Mouse (Mus musculus) forebrain, embryonic 15.5 days (tissue): Measurements from ENCODE around the gene Gm49318. TPM values are rescaled to one million over a fixed set of nuclear protein-coding genes. Genes with fewer than 3 reads are reported as not detected.
A peak's percentile ranks its signal among the peaks of the same experiment; 100 is the strongest.

Experiments
- ATAC-seq: fragments of 200-750 bp; cut with Nextera tagmentation; replicated peaks from 2 replicates; pipeline ENCODE4 v1.8.0; 2017; ENCODE audit warnings: mild to moderate bottlenecking, moderate TSS enrichment, moderate library complexity
- H3K27ac ChIP-seq: fragments of 300-500 bp; sonication (generic); replicated peaks from 2 replicates; pipeline ENCODE4 v1.5.1; 2015; ENCODE audit warnings: mild to moderate bottlenecking, inconsistent platforms
- H3K27me3 ChIP-seq: fragments of 300-500 bp; sonication (generic); 2 replicates; pipeline ENCODE4 v1.6.1; 2015; ENCODE audit warnings: inconsistent platforms
- H3K36me3 ChIP-seq: fragments of 300-500 bp; sonication (generic); 2 replicates; pipeline ENCODE4 v1.6.1; 2015; ENCODE audit warnings: mild to moderate bottlenecking, inconsistent platforms
- H3K4me1 ChIP-seq: fragments of 300-500 bp; sonication (generic); 2 replicates; pipeline ENCODE4 v1.6.1; 2015; ENCODE audit warnings: inconsistent platforms
- H3K4me2 ChIP-seq: fragments of 300-500 bp; sonication (generic); replicated peaks from 2 replicates; pipeline ENCODE4 v1.6.1; 2015; ENCODE audit warnings: mild to moderate bottlenecking, inconsistent platforms
- H3K4me3 ChIP-seq: fragments of 300-500 bp; sonication (generic); 2 replicates; pipeline ENCODE4 v1.5.1; 2015; ENCODE audit warnings: mild to moderate bottlenecking, inconsistent platforms
- H3K9ac ChIP-seq: fragments of 300-500 bp; sonication (generic); replicated peaks from 2 replicates; pipeline ENCODE4 v1.6.1; 2015; ENCODE audit warnings: mild to moderate bottlenecking, inconsistent platforms
- H3K9me3 ChIP-seq: fragments of 300-500 bp; sonication (generic); 2 replicates; pipeline ENCODE4 v1.6.1; 2016; ENCODE audit warnings: inconsistent platforms
- WGBS: fragments of 180-500 bp; shearing (Covaris S2); methylation state at CpG from one replicate; pipeline ENCODE4 v1.1.7; 2015; ENCODE audit warnings: mixed read lengths; 5-methylcytosine and 5-hydroxymethylcytosine counted together
- polyA plus RNA-seq: library from polyadenylated mRNA; unstranded; fragments of >200 nt; fragmentation: Nextera tagmentation; extraction: Ambion mirVana; gene quantifications from 2 replicates; pipeline ENCODE4 v1.2.1, GENCODE M21; 2015

Gm49318 gene
- not detected in 2 replicates for polyA plus RNA-seq

- WGBS: under 1% methylated on average over 82 of the region's 87 CpGs
- peak; percentile 97 for ATAC-seq
- peaks cover 30% of the 10 kb centered on the region for H3K36me3 ChIP-seq
Observed at GRCm38 (mm10) chr9:22070791-22071573, at the start of gene Gm49318, which contains the start of gene Zfp653. Gene Gm49318, minus strand, starts transcription at chr9:22071259. Gene Zfp653, minus strand, starts transcription at chr9:22071376.

GRCm38 (mm10) chr9:22119543-22119942, 48.5 kb upstream of the Gm49318 start:
- Histone ChIP-seq H3K4me1 (peaks cover 18% of the 10 kb centered on the region), H3K36me3 (no peaks in the 10 kb centered on the region), H3K27ac (no peak overlapping the region), H3K4me3 (no peak overlapping the region), H3K27me3 (0 out of 2 replicates have a peak, but pooled peaks cover 3% of the 10 kb centered on the region), H3K9ac (no peak overlapping the region), H3K4me2 (no peak overlapping the region), H3K9me3 (no peaks in the 10 kb centered on the region)
- no peak for ATAC-seq
- 94% methylated on average over 4 of the region's 4 CpGs for WGBS

More at GRCm38 (mm10) chr9:22070791-22071573, at the start of gene Gm49318, which contains the start of gene Zfp653:
- H3K4me3 ChIP-seq: peak within 1 kb of the TSS; percentile 95
- peaks cover 21% of the 10 kb centered on the region for H3K4me1 ChIP-seq
- H3K4me2 ChIP-seq: peak within 1 kb of the TSS; percentile 60
- peak within 1 kb of the TSS; percentile 98 for H3K27ac ChIP-seq
- peak within 1 kb of the TSS; percentile 89 for H3K9ac ChIP-seq
- H3K27me3 ChIP-seq: no peaks in the 10 kb centered on the region
- no peaks in the 10 kb centered on the region for H3K9me3 ChIP-seq

- peak overlapping the region; percentile 87 for H3K4me2 ChIP-seq
- H3K27ac ChIP-seq: peak overlapping the region; percentile 77; the same call in 1 of the 2 replicates
- H3K27me3 ChIP-seq: 0 out of 2 replicates have a peak, but pooled peaks cover 3% of the 10 kb centered on the region
- H3K9ac ChIP-seq: peak overlapping the region; percentile 70
- no peaks in the 10 kb centered on the region for H3K9me3 ChIP-seq
- H3K4me3 ChIP-seq: peak overlapping the region; percentile 96
- ATAC-seq: no peak
- peaks cover 18% of the 10 kb centered on the region for H3K4me1 ChIP-seq
- H3K36me3 ChIP-seq: peaks cover 6% of the 10 kb centered on the region
- 45% methylated on average over 10 of the region's 10 CpGs for WGBS
Observed at GRCm38 (mm10) chr9:22117754-22118456, 46.8 kb upstream of the Gm49318 start.

- Histone ChIP-seq H3K4me2 (peak within 1 kb of the TSS; percentile 87), H3K27me3 (0 out of 2 replicates have a peak, but pooled peaks cover 3% of the 10 kb centered on the region), H3K27ac (peak within 1 kb of the TSS; percentile 77), H3K9me3 (no peaks in the 10 kb centered on the region), H3K9ac (peak within 1 kb of the TSS; percentile 91), H3K4me1 (peaks cover 18% of the 10 kb centered on the region), H3K36me3 (peaks cover 15% of the 10 kb centered on the region), H3K4me3 (peak within 1 kb of the TSS; percentile 96)
- under 1% methylated on average over 51 of the region's 52 CpGs for WGBS
- ATAC-seq: peak; percentile 97
Observed at GRCm38 (mm10) chr9:22116740-22117426, 45.8 kb upstream of the Gm49318 start, which contains the start of gene Elof1. Gene Elof1, minus strand, starts transcription at chr9:22117172.

- no peak for ATAC-seq
- peak overlapping the region; percentile 87 for H3K4me2 ChIP-seq
- peaks cover 22% of the 10 kb centered on the region for H3K36me3 ChIP-seq
- peak overlapping the region; percentile 91 for H3K9ac ChIP-seq
- H3K9me3 ChIP-seq: no peaks in the 10 kb centered on the region
- H3K4me3 ChIP-seq: peak overlapping the region; percentile 96
- 0 out of 2 replicates have a peak, but pooled peaks cover 2% of the 10 kb centered on the region for H3K27me3 ChIP-seq
- 0 out of 2 replicates have a peak overlapping the region, but pooled peaks have one; percentile 28 for H3K27ac ChIP-seq
- WGBS: 23% methylated on average over 15 of the region's 15 CpGs
- peaks cover 18% of the 10 kb centered on the region for H3K4me1 ChIP-seq
Observed at GRCm38 (mm10) chr9:22116086-22116485, 45.0 kb upstream of the Gm49318 start.

- H3K4me3 ChIP-seq: peak overlapping the region; percentile 96
- H3K27ac ChIP-seq: 0 out of 2 replicates have a peak overlapping the region, but pooled peaks have one; percentile 28
- 94% methylated on average over 4 of the region's 4 CpGs for WGBS
- H3K4me1 ChIP-seq: peaks cover 18% of the 10 kb centered on the region
- H3K36me3 ChIP-seq: peaks cover 25% of the 10 kb centered on the region
- peak overlapping the region; percentile 91 for H3K9ac ChIP-seq
- H3K27me3 ChIP-seq: no peaks in the 10 kb centered on the region
- peak overlapping the region; percentile 87 for H3K4me2 ChIP-seq
- no peak for ATAC-seq
- H3K9me3 ChIP-seq: no peaks in the 10 kb centered on the region
Observed at GRCm38 (mm10) chr9:22115635-22116034, 44.6 kb upstream of the Gm49318 start.

- 81% methylated on average over 9 of the region's 9 CpGs for WGBS
- ATAC-seq: no peak
- no peak overlapping the region for H3K4me2 ChIP-seq
Observed at GRCm38 (mm10) chr9:22108194-22108593, 37.1 kb upstream of the Gm49318 start.

GRCm38 (mm10) chr9:22099922-22100321, 28.9 kb upstream of the Gm49318 start:
- Histone ChIP-seq H3K9me3 (no peaks in the 10 kb centered on the region), H3K27me3 (peaks cover 24% of the 10 kb centered on the region), H3K4me1 (0 out of 2 replicates have a peak, but pooled peaks cover 6% of the 10 kb centered on the region), H3K27ac (no peak overlapping the region), H3K36me3 (no peaks in the 10 kb centered on the region), H3K4me3 (no peak overlapping the region), H3K4me2 (no peak overlapping the region), H3K9ac (no peak overlapping the region)
- ATAC-seq: no peak
- 5% methylated on average over 18 of the region's 18 CpGs for WGBS

More at GRCm38 (mm10) chr9:22108194-22108593, 37.1 kb upstream of the Gm49318 start:
- H3K4me3 ChIP-seq: no peak overlapping the region
- H3K27ac ChIP-seq: no peak overlapping the region
- H3K27me3 ChIP-seq: no peaks in the 10 kb centered on the region
- H3K9ac ChIP-seq: no peak overlapping the region
- peaks cover 31% of the 10 kb centered on the region for H3K36me3 ChIP-seq
- H3K4me1 ChIP-seq: no peaks in the 10 kb centered on the region
- no peaks in the 10 kb centered on the region for H3K9me3 ChIP-seq

- Histone ChIP-seq H3K4me1 (0 out of 2 replicates have a peak, but pooled peaks cover 6% of the 10 kb centered on the region), H3K4me2 (no peak within 1 kb of the TSS), H3K9me3 (no peaks in the 10 kb centered on the region), H3K27ac (no peak within 1 kb of the TSS), H3K36me3 (no peaks in the 10 kb centered on the region), H3K27me3 (peaks cover 24% of the 10 kb centered on the region), H3K9ac (no peak within 1 kb of the TSS), H3K4me3 (no peak within 1 kb of the TSS)
- WGBS: 6% methylated on average over 14 of the region's 14 CpGs
- no peak for ATAC-seq
Observed at GRCm38 (mm10) chr9:22098993-22099696, 28.1 kb upstream of the Gm49318 start, which contains the start of gene Cnn1. Gene Cnn1, plus strand, starts transcription at chr9:22099216.

- peak overlapping the region; percentile 49 for H3K9ac ChIP-seq
- H3K27me3 ChIP-seq: peaks cover 22% of the 10 kb centered on the region
- peak overlapping the region; percentile 66 for H3K4me2 ChIP-seq
- H3K36me3 ChIP-seq: no peaks in the 10 kb centered on the region
- peak; percentile 51; the same call in 1 of the 2 replicates for ATAC-seq
- no peaks in the 10 kb centered on the region for H3K9me3 ChIP-seq
- WGBS: 3% methylated on average over 24 of the region's 24 CpGs
- H3K4me3 ChIP-seq: peak overlapping the region; percentile 38
- 0 out of 2 replicates have a peak, but pooled peaks cover 6% of the 10 kb centered on the region for H3K4me1 ChIP-seq
- H3K27ac ChIP-seq: no peak overlapping the region
Observed at GRCm38 (mm10) chr9:22095854-22096307, 24.8 kb upstream of the Gm49318 start.

GRCm38 (mm10) chr9:22092746-22093145, 21.7 kb upstream of the Gm49318 start:
- Histone ChIP-seq H3K9me3 (no peaks in the 10 kb centered on the region), H3K36me3 (no peaks in the 10 kb centered on the region), H3K27me3 (no peaks in the 10 kb centered on the region), H3K4me2 (no peak overlapping the region), H3K27ac (no peak overlapping the region), H3K4me3 (no peak overlapping the region), H3K4me1 (0 out of 2 replicates have a peak, but pooled peaks cover 6% of the 10 kb centered on the region), H3K9ac (no peak overlapping the region)
- WGBS: 91% methylated on average over 6 of the region's 6 CpGs
- no peak for ATAC-seq
